Mouse (Mus musculus): Measurements from ENCODE around the gene Il18. TPM values are rescaled to one million over a fixed set of nuclear protein-coding genes. Genes with fewer than 3 reads are reported as not detected.
A peak's percentile ranks its signal among the peaks of the same experiment; 100 is the strongest.

The Il18 gene
- 4.7 and 6.4 TPM in 2 replicates for polyA plus RNA-seq (2014; fragmentation: Nextera tagmentation; extraction: Ambion mirVana)

GRCm38 (mm10) chr9:50554241-50555093, at the start of gene Il18:
TSS of gene Il18 (plus strand) at chr9:50554827.
- peak within 1 kb of the TSS; percentile 30 for H3K4me2 ChIP-seq (ENCODE audit: low read depth)
- no peaks in the 10 kb centered on the region for H3K9me3 ChIP-seq (ENCODE audit: control insufficient read depth, low read length)
- H3K36me3 ChIP-seq (ENCODE audit: control insufficient read depth, insufficient read depth, low read length) = no peaks in the 10 kb centered on the region
- peak within 1 kb of the TSS; percentile 52 for H3K9ac ChIP-seq (ENCODE audit: low read length)
- peak within 1 kb of the TSS; percentile 53; the same call in 1 of the 2 replicates for H3K27ac ChIP-seq (ENCODE audit: low read depth, low read length)
- no peaks in the 10 kb centered on the region; the same call in 1 of the 2 replicates for H3K4me1 ChIP-seq (ENCODE audit: control insufficient read depth, insufficient read depth, low read length)
- 23% methylated on average over 12 of the region's 12 CpGs for WGBS
- peak; percentile 51 for DNase-seq (ENCODE audit: low spot score)
- H3K4me3 ChIP-seq (ENCODE audit: low read depth, low read length) = no peak within 1 kb of the TSS
- peak; percentile 79 for ATAC-seq (ENCODE audit: insufficient read depth, low FRiP score, low TSS enrichment)
- H3K27me3 ChIP-seq (ENCODE audit: control insufficient read depth, insufficient read depth, low read length) = no peaks in the 10 kb centered on the region

- Histone ChIP-seq H3K4me3 (ENCODE audit: low read depth, low read length) (no peak overlapping the region), H3K9ac (ENCODE audit: low read length) (no peak overlapping the region), H3K27me3 (ENCODE audit: control insufficient read depth, insufficient read depth, low read length) (no peaks in the 10 kb centered on the region), H3K4me2 (ENCODE audit: low read depth) (no peak overlapping the region), H3K9me3 (ENCODE audit: control insufficient read depth, low read length) (no peaks in the 10 kb centered on the region), H3K36me3 (ENCODE audit: control insufficient read depth, insufficient read depth, low read length) (no peaks in the 10 kb centered on the region), H3K27ac (ENCODE audit: low read depth, low read length) (no peak overlapping the region), H3K4me1 (ENCODE audit: control insufficient read depth, insufficient read depth, low read length) (no peaks in the 10 kb centered on the region)
- WGBS = 56% methylated on average over 6 of the region's 6 CpGs
- DNase-seq (ENCODE audit: low spot score) (no peak), ATAC-seq (ENCODE audit: insufficient read depth, low FRiP score, low TSS enrichment) (no peak)
These were observed 49.2 kb upstream of the Il18 start for GRCm38 (mm10) chr9:50505405-50505804.

DNA sequence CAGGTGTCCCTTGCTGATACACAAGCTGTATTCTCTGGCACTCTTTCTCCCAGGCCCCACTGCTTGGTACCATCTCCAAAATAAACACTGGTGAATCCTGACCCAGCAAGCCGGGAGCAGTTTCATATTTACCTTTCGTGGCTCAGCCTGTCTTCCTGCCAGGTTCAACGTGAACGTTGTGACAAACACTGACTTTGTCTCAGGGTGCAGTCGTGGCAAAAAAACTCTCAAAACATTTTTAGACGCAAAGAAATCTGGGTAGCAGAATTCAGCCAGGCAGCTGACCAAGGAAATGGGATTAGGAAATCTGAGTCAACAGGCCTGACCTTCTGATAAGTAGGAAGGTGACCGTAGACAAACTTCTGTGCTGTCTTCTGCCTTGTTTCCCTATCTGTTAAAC, 47.1 kb upstream of the Il18 start:
- DNase-seq (ENCODE audit: low spot score) (no peak), ATAC-seq (ENCODE audit: insufficient read depth, low FRiP score, low TSS enrichment) (no peak)
- Histone ChIP-seq H3K27me3 (ENCODE audit: control insufficient read depth, insufficient read depth, low read length) (no peaks in the 10 kb centered on the region), H3K4me1 (ENCODE audit: control insufficient read depth, insufficient read depth, low read length) (no peaks in the 10 kb centered on the region), H3K36me3 (ENCODE audit: control insufficient read depth, insufficient read depth, low read length) (no peaks in the 10 kb centered on the region), H3K4me3 (ENCODE audit: low read depth, low read length) (no peak overlapping the region), H3K4me2 (ENCODE audit: low read depth) (no peak overlapping the region), H3K9me3 (ENCODE audit: control insufficient read depth, low read length) (no peaks in the 10 kb centered on the region), H3K27ac (ENCODE audit: low read depth, low read length) (no peak overlapping the region), H3K9ac (ENCODE audit: low read length) (no peak overlapping the region)
- WGBS = 84% methylated on average over 7 of the region's 7 CpGs

DNA sequence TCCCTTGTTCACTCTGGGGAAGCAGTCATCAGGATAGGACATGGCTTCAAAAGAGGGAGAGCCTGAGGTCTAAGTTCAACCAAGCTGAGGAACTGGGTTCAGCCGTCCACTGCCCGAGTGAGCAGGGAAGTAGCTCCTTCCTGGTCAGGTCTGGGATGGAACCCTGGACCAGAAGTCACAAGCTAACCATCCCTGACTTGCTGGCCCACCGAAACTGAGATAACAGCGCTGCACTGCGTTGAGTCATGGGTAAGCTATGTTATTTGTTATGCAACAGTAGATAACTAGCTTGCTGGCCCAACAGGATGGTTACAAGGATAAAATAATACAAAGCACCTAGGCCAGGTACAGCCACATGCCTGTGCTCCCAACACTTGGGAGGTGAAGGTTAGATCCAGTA, 39.2 kb upstream of the Il18 start:
- H3K9ac ChIP-seq (ENCODE audit: low read length) = no peak overlapping the region
- no peak overlapping the region for H3K27ac ChIP-seq (ENCODE audit: low read depth, low read length)
- WGBS = 82% methylated on average over 5 of the region's 5 CpGs
- no peak overlapping the region for H3K4me2 ChIP-seq (ENCODE audit: low read depth)
- H3K27me3 ChIP-seq (ENCODE audit: control insufficient read depth, insufficient read depth, low read length) = no peaks in the 10 kb centered on the region
- no peaks in the 10 kb centered on the region for H3K36me3 ChIP-seq (ENCODE audit: control insufficient read depth, insufficient read depth, low read length)
- H3K4me3 ChIP-seq (ENCODE audit: low read depth, low read length) = no peak overlapping the region
- ATAC-seq (ENCODE audit: insufficient read depth, low FRiP score, low TSS enrichment) = no peak
- H3K4me1 ChIP-seq (ENCODE audit: control insufficient read depth, insufficient read depth, low read length) = no peaks in the 10 kb centered on the region
- no peak for DNase-seq (ENCODE audit: low spot score)
- no peaks in the 10 kb centered on the region for H3K9me3 ChIP-seq (ENCODE audit: control insufficient read depth, low read length)

GRCm38 (mm10) chr9:50518781-50519180, 35.8 kb upstream of the Il18 start:
- DNase-seq (ENCODE audit: low spot score) = peak; percentile 35
- no peak for ATAC-seq (ENCODE audit: insufficient read depth, low FRiP score, low TSS enrichment)
- WGBS = 9% methylated on average over 2 of the region's 2 CpGs

DNA sequence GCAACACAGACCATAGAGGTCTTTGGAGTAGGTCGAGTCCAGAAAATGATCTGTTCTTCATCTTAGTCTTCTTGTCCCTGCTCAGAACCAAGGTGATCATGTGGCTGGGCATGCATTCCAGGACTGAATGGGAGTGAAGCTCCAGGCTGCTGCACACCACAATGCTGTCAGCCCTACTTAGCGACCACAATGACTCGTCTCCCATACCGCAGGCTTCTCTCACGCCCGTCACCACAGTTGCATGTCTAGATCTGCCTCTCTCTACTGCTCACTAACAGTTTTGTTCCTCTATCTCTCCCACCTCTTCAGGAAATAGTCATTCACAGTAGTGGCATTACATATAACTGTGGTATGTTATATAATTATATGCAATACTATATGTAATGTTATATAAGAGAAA, 33.9 kb upstream of the Il18 start:
- no peak for ATAC-seq (ENCODE audit: insufficient read depth, low FRiP score, low TSS enrichment)
- WGBS = 90% methylated on average over 6 of the region's 6 CpGs
- H3K27me3 ChIP-seq (ENCODE audit: control insufficient read depth, insufficient read depth, low read length) = no peaks in the 10 kb centered on the region

More at GRCm38 (mm10) chr9:50518781-50519180, 35.8 kb upstream of the Il18 start:
- Histone ChIP-seq H3K27me3 (ENCODE audit: control insufficient read depth, insufficient read depth, low read length) (no peaks in the 10 kb centered on the region), H3K36me3 (ENCODE audit: control insufficient read depth, insufficient read depth, low read length) (no peaks in the 10 kb centered on the region), H3K4me1 (ENCODE audit: control insufficient read depth, insufficient read depth, low read length) (no peaks in the 10 kb centered on the region), H3K4me2 (ENCODE audit: low read depth) (no peak overlapping the region), H3K9ac (ENCODE audit: low read length) (no peak overlapping the region), H3K27ac (ENCODE audit: low read depth, low read length) (no peak overlapping the region), H3K9me3 (ENCODE audit: control insufficient read depth, low read length) (no peaks in the 10 kb centered on the region), H3K4me3 (ENCODE audit: low read depth, low read length) (no peak overlapping the region)

GRCm38 (mm10) chr9:50521562-50521961, 33.1 kb upstream of the Il18 start:
- H3K4me3 ChIP-seq (ENCODE audit: low read depth, low read length) = no peak overlapping the region
- no peaks in the 10 kb centered on the region for H3K4me1 ChIP-seq (ENCODE audit: control insufficient read depth, insufficient read depth, low read length)
- H3K9ac ChIP-seq (ENCODE audit: low read length) = no peak overlapping the region
- no peaks in the 10 kb centered on the region for H3K9me3 ChIP-seq (ENCODE audit: control insufficient read depth, low read length)
- 72% methylated on average over 2 of the region's 2 CpGs for WGBS
- H3K4me2 ChIP-seq (ENCODE audit: low read depth) = no peak overlapping the region
- H3K27me3 ChIP-seq (ENCODE audit: control insufficient read depth, insufficient read depth, low read length) = no peaks in the 10 kb centered on the region
- H3K36me3 ChIP-seq (ENCODE audit: control insufficient read depth, insufficient read depth, low read length) = no peaks in the 10 kb centered on the region
- DNase-seq (ENCODE audit: low spot score) (no peak), ATAC-seq (ENCODE audit: insufficient read depth, low FRiP score, low TSS enrichment) (no peak)
- no peak overlapping the region for H3K27ac ChIP-seq (ENCODE audit: low read depth, low read length)

More for the DNA sequence above, 33.9 kb upstream of the Il18 start:
- H3K36me3 ChIP-seq (ENCODE audit: control insufficient read depth, insufficient read depth, low read length) = no peaks in the 10 kb centered on the region
- no peak overlapping the region for H3K9ac ChIP-seq (ENCODE audit: low read length)
- no peak for DNase-seq (ENCODE audit: low spot score)
- no peak overlapping the region for H3K27ac ChIP-seq (ENCODE audit: low read depth, low read length)
- H3K4me3 ChIP-seq (ENCODE audit: low read depth, low read length) = no peak overlapping the region
- no peaks in the 10 kb centered on the region for H3K9me3 ChIP-seq (ENCODE audit: control insufficient read depth, low read length)
- H3K4me2 ChIP-seq (ENCODE audit: low read depth) = no peak overlapping the region
- H3K4me1 ChIP-seq (ENCODE audit: control insufficient read depth, insufficient read depth, low read length) = no peaks in the 10 kb centered on the region

GRCm38 (mm10) chr9:50522574-50522973, 32.1 kb upstream of the Il18 start:
- 85% methylated on average over 5 of the region's 5 CpGs for WGBS
- Histone ChIP-seq H3K4me2 (ENCODE audit: low read depth) (no peak overlapping the region), H3K9ac (ENCODE audit: low read length) (no peak overlapping the region), H3K36me3 (ENCODE audit: control insufficient read depth, insufficient read depth, low read length) (no peaks in the 10 kb centered on the region), H3K27me3 (ENCODE audit: control insufficient read depth, insufficient read depth, low read length) (no peaks in the 10 kb centered on the region), H3K4me3 (ENCODE audit: low read depth, low read length) (no peak overlapping the region), H3K27ac (ENCODE audit: low read depth, low read length) (no peak overlapping the region), H3K4me1 (ENCODE audit: control insufficient read depth, insufficient read depth, low read length) (peaks cover under 1% of the 10 kb centered on the region; the same call in 1 of the 2 replicates), H3K9me3 (ENCODE audit: control insufficient read depth, low read length) (no peaks in the 10 kb centered on the region)
- no peak for DNase-seq (ENCODE audit: low spot score)
- no peak for ATAC-seq (ENCODE audit: insufficient read depth, low FRiP score, low TSS enrichment)

DNA sequence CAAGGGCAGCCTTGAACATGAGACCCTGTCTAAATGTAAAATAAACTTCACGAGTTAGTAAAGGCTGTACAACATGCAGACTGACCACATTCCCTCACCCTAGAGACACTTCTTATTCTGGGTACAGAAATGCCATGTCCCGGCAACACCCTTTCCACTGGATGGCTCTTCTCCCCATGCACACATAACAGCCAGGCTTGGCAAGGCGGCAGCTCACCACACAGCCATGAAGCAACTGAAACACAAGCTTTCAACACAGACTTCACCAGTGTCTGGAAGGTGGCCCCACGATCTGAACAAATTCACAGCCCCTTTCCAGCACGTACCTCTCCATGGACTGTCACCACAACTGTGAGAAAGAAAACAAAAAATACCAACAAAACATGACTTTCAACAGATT, 29.7 kb upstream of the Il18 start:
- H3K36me3 ChIP-seq (ENCODE audit: control insufficient read depth, insufficient read depth, low read length) = no peaks in the 10 kb centered on the region
- peaks cover 6% of the 10 kb centered on the region; the same call in 1 of the 2 replicates for H3K4me1 ChIP-seq (ENCODE audit: control insufficient read depth, insufficient read depth, low read length)
- no peak overlapping the region for H3K4me2 ChIP-seq (ENCODE audit: low read depth)
- H3K27me3 ChIP-seq (ENCODE audit: control insufficient read depth, insufficient read depth, low read length) = no peaks in the 10 kb centered on the region
- no peak overlapping the region for H3K9ac ChIP-seq (ENCODE audit: low read length)
- WGBS = 93% methylated on average over 5 of the region's 5 CpGs
- no peak for ATAC-seq (ENCODE audit: insufficient read depth, low FRiP score, low TSS enrichment)
- H3K9me3 ChIP-seq (ENCODE audit: control insufficient read depth, low read length) = no peaks in the 10 kb centered on the region
- H3K4me3 ChIP-seq (ENCODE audit: low read depth, low read length) = no peak overlapping the region
- no peak for DNase-seq (ENCODE audit: low spot score)
- no peak overlapping the region for H3K27ac ChIP-seq (ENCODE audit: low read depth, low read length)
